Mouse (Mus musculus) E14TG2a.4 (cell line): ENCODE data around the gene Jak2.

Experiments used
- H3K27me3 ChIP-seq: 2 replicates; pipeline ENCODE4 v1.6.1; 2014; ENCODE audit warnings: low read length, control low read depth; ENCODE audit not compliant: insufficient read depth
- H3K36me3 ChIP-seq: 2 replicates; pipeline ENCODE4 v1.6.1; 2014; ENCODE audit warnings: low read length, control low read depth; ENCODE audit not compliant: insufficient read depth
- H3K4me1 ChIP-seq: replicated peaks from 2 replicates; pipeline ENCODE4 v1.6.1; 2014; ENCODE audit warnings: low read depth, low read length, control low read depth
- H3K4me3 ChIP-seq: replicated peaks from 2 replicates; pipeline ENCODE4 v1.5.1; 2014; ENCODE audit warnings: mild to moderate bottlenecking, low read length
- H3K9me3 ChIP-seq: 2 replicates; pipeline ENCODE4 v1.6.1; 2014; ENCODE audit warnings: low read length, control low read depth
- CTCF ChIP-seq: conservative IDR thresholded peaks from 2 replicates; pipeline ENCODE4 v1.5.1; 2014; ENCODE audit warnings: low read length
- NANOG ChIP-seq: IDR thresholded peaks from 2 replicates; pipeline ENCODE4 v1.6.1; 2014; ENCODE audit warnings: borderline replicate concordance, low read length, mixed read lengths
- POU5F1 ChIP-seq: IDR thresholded peaks from 2 replicates; pipeline ENCODE4 v1.6.1; 2014; ENCODE audit warnings: low read length, borderline replicate concordance

The Jak2 gene

DNA sequence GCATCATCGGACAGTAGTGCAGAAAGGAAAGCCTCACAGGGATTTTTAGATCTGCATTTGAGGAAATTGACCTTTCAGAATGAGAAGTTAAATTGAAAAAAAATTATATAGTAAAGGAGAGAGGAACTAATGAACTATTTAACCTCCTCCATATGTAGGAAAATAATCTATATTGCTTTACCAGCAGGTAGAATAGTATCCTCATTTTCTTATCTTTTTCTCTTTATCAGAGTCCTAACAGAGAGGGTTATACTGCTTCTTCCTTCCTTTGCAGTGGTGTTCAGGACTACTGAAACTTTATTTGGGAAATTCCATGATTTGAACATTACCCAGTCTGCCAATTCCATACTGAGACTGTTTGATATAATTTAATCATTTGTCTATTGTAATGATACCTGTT lies 45.7 kb downstream of the Jak2 start:
- Histone ChIP-seq H3K4me3 (no peak overlapping the region), H3K27me3 (no peaks in the 10 kb centered on the region), H3K36me3 (no peaks in the 10 kb centered on the region), H3K9me3 (no peaks in the 10 kb centered on the region), H3K4me1 (peaks cover 3% of the 10 kb centered on the region; the same call in 1 of the 2 replicates)
- no peak for TF ChIP-seq POU5F1
- TF ChIP-seq CTCF = no peak
- no peak for TF ChIP-seq NANOG

- TF ChIP-seq CTCF (no peak), POU5F1 (no peak), NANOG (no peak)
- Histone ChIP-seq H3K27me3 (no peaks in the 10 kb centered on the region), H3K4me1 (no peaks in the 10 kb centered on the region), H3K9me3 (no peaks in the 10 kb centered on the region), H3K36me3 (no peaks in the 10 kb centered on the region), H3K4me3 (no peak overlapping the region)
Observed at GRCm38 (mm10) chr19:29300919-29301318, 49.3 kb downstream of the Jak2 start.

DNA sequence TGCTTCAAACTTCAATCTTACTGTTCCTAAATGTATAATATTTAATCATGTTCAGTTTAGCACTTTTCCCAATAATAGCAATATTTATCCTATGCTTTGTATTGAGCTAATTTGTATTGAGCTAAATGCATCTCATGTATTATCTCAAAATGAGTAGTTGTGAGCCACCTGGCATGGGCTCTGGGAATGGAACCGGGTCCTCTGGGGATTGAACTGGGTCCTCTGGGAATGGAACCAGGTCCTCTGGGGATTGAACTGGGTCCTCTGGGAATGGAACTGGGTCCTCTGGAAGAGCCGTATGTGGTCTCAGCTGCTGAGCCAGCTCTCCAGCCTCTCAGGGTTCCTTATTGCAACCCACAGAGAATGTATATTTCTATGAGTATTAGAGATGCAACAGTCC lies 50.5 kb downstream of the Jak2 start:
- no peak for TF ChIP-seq POU5F1
- TF ChIP-seq CTCF = no peak
- no peak for TF ChIP-seq NANOG
- H3K4me3 ChIP-seq = no peak overlapping the region
- no peaks in the 10 kb centered on the region for H3K27me3 ChIP-seq
- no peaks in the 10 kb centered on the region for H3K4me1 ChIP-seq
- no peaks in the 10 kb centered on the region for H3K36me3 ChIP-seq
- H3K9me3 ChIP-seq = no peaks in the 10 kb centered on the region

DNA sequence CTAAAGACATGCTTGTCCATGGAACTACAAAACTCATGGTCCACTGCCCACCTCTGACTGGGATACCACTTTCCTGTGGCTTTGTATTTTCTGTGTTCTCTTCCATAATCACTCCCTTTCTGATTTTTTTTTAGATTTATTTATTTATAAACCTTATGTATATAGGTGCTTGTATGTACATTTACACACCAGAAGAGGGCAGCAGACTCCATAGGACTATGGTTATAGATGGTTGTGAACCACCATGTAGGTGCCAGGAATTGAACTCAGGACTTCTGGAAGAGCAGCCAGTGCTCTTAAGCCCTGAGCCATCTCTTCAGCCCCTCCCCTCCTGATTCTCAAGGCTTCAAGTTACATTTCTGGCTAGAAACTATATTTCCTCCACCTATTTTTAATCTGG lies 57.2 kb downstream of the Jak2 start:
- H3K36me3 ChIP-seq = no peaks in the 10 kb centered on the region
- TF ChIP-seq CTCF (0 out of 2 replicates have a peak, but pooled peaks have one; percentile 15), NANOG (no peak)
- no peaks in the 10 kb centered on the region for H3K27me3 ChIP-seq
- H3K9me3 ChIP-seq = no peaks in the 10 kb centered on the region
- no peaks in the 10 kb centered on the region for H3K4me1 ChIP-seq
- no peak overlapping the region for H3K4me3 ChIP-seq

GRCm38 (mm10) chr19:29311791-29312190 lies 60.2 kb downstream of the Jak2 start:
- H3K27me3 ChIP-seq = no peaks in the 10 kb centered on the region
- H3K9me3 ChIP-seq = no peaks in the 10 kb centered on the region
- H3K4me1 ChIP-seq = no peaks in the 10 kb centered on the region
- no peaks in the 10 kb centered on the region for H3K36me3 ChIP-seq
- TF ChIP-seq CTCF (no peak), NANOG (no peak), POU5F1 (no peak)
- H3K4me3 ChIP-seq = no peak overlapping the region

GRCm38 (mm10) chr19:29312661-29313060 lies 61.0 kb downstream of the Jak2 start:
- H3K4me1 ChIP-seq = no peaks in the 10 kb centered on the region
- no peaks in the 10 kb centered on the region for H3K36me3 ChIP-seq
- H3K27me3 ChIP-seq = no peaks in the 10 kb centered on the region
- H3K4me3 ChIP-seq = no peak overlapping the region
- TF ChIP-seq NANOG (no peak), CTCF (no peak), POU5F1 (no peak)
- H3K9me3 ChIP-seq = no peaks in the 10 kb centered on the region

DNA sequence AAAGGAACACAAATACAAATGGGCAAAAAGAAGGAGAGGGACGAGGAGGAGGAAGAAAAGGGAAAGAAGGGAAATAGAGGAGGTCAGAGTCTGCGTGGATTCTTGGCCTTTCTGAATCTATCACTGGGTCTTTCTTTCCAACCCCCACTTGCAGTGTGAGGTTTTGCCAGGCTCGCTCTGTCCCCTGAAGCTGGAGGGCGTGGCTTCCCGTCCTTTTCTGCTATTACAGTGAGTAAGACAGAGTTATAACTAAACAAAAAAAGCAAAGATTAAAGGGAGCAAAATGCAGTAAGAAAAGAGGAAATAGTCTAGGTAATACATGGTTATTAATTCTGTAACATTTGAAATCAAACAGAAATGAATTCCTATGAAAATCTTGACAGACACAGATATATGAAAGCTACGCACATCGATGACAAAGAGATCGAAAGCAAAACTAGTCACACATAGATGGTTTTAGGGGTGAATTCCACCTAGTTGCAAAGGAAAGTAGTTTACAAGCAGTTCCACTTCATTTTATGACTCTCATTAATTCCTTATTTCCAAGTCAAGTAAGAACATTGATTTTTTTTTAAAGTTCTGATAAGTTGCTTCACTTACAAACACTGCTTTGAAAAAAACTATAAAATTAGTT lies 71.9 kb downstream of the Jak2 start:
- Histone ChIP-seq H3K4me3 (no peak overlapping the region), H3K4me1 (peaks cover 10% of the 10 kb centered on the region), H3K9me3 (no peaks in the 10 kb centered on the region), H3K27me3 (0 out of 2 replicates have a peak, but pooled peaks cover 7% of the 10 kb centered on the region), H3K36me3 (no peaks in the 10 kb centered on the region)
- TF ChIP-seq POU5F1 = no peak
- TF ChIP-seq NANOG = no peak
- no peak for TF ChIP-seq CTCF

- no peaks in the 10 kb centered on the region for H3K9me3 ChIP-seq
- TF ChIP-seq CTCF = no peak
- TF ChIP-seq POU5F1 = no peak
- no peak for TF ChIP-seq NANOG
- no peaks in the 10 kb centered on the region for H3K36me3 ChIP-seq
- H3K4me1 ChIP-seq = peaks cover 10% of the 10 kb centered on the region
- peak within 1 kb of the TSS; percentile 60 for H3K4me3 ChIP-seq
- 0 out of 2 replicates have a peak, but pooled peaks cover 7% of the 10 kb centered on the region for H3K27me3 ChIP-seq
Observed at GRCm38 (mm10) chr19:29325053-29325851, 73.6 kb downstream of the Jak2 start, which contains the start of gene Insl6. TSS of gene Insl6 (minus strand) at chr19:29325356.
